Comparison of ENCODE assay signal across 8 mouse cellular contexts in genomic region chr12:29697526-29698500, GRCm38 (mm10).
DNase-seq lines count a peak whose midpoint lies in the region; ATAC-seq and TF ChIP-seq lines count a peak whose summit lies in the region.
"Had no signal": no experiment of that assay in that cellular context is flagged by ENCODE, and none has a peak within 500 bp of the region (broad histone marks: within the 10 kb centered on the region; RNA-seq: fewer than 3 reads in every experiment).

No protein-coding gene starts in this region.

- no peak overlapping the region for H3K4me3 ChIP-seq in cortical plate, adult 2 months (ENCODE audit: insufficient read depth, low read length)
- no peak overlapping the region for H3K4me3 ChIP-seq in forebrain, embryonic 15.5 days
- no peak overlapping the region for H3K4me3 ChIP-seq in hindbrain, embryonic 15.5 days
- H3K4me3 ChIP-seq: heart, embryonic 15.5 days had no signal

- peaks cover 40% of the 10 kb centered on the region for H3K4me1 ChIP-seq in cortical plate, adult 2 months (ENCODE audit: control insufficient read depth, insufficient read depth, low read length)
- H3K4me1 ChIP-seq in forebrain, embryonic 15.5 days = peaks cover 79% of the 10 kb centered on the region
- peaks cover 88% of the 10 kb centered on the region for H3K4me1 ChIP-seq in hindbrain, embryonic 15.5 days (replicated peaks)

- DNase-seq in lung, postnatal 10 days = peak; percentile 10
- peak; percentile 32 for DNase-seq in right cerebral cortex, postnatal 14 days
- DNase-seq in adrenal gland, postnatal 10 days = no peak

- 27% methylated on average over 12 of the region's 12 CpGs for whole genome bisulfite sequencing in forebrain, embryonic 15.5 days
- WGBS in hindbrain, embryonic 15.5 days = 45% methylated on average over 12 of the region's 12 CpGs

- ATAC-seq in forebrain, embryonic 15.5 days (replicated peaks) = peak; percentile 60
- ATAC-seq in hindbrain, embryonic 15.5 days (ENCODE audit: low FRiP score, low read depth) = peak; percentile 61
- no peak for ATAC-seq in activated CD4-positive, CD25-positive, alpha-beta regulatory T cell, adult 4 months

- peak overlapping the region; percentile 31; the same call in 1 of the 2 replicates for H3K4me2 ChIP-seq in forebrain, embryonic 15.5 days (replicated peaks)
- peak overlapping the region; percentile 10; the same call in 1 of the 2 replicates for H3K4me2 ChIP-seq in hindbrain, embryonic 15.5 days
- H3K4me2 ChIP-seq: heart, embryonic 15.5 days had no signal

- no peak overlapping the region for H3K9ac ChIP-seq in forebrain, embryonic 15.5 days (replicated peaks)
- H3K9ac ChIP-seq in hindbrain, embryonic 15.5 days = 0 out of 2 replicates have a peak overlapping the region, but pooled peaks have one; percentile 12
- H3K9ac ChIP-seq: heart, embryonic 15.5 days had no signal

- TF ChIP-seq POLR2A in cortical plate, adult 2 months (IDR thresholded peaks at IDR 0.05; ENCODE audit: extremely low read depth, insufficient read depth, low read length) = no peak

- H3K27me3 ChIP-seq in forebrain, embryonic 15.5 days = no peaks in the 10 kb centered on the region
- no peaks in the 10 kb centered on the region for H3K27me3 ChIP-seq in hindbrain, embryonic 15.5 days
- H3K27me3 ChIP-seq: heart, embryonic 15.5 days had no signal

- no peak for TF ChIP-seq CTCF in cortical plate, adult 2 months (IDR thresholded peaks at IDR 0.05; ENCODE audit: extremely low read depth, insufficient read depth, low read length)

- peak overlapping the region; percentile 85 for H3K27ac ChIP-seq in cortical plate, adult 2 months (ENCODE audit: insufficient read depth, low read length)
- H3K27ac ChIP-seq in forebrain, embryonic 15.5 days (replicated peaks) = peak overlapping the region; percentile 96
- peak overlapping the region; percentile 87 for H3K27ac ChIP-seq in hindbrain, embryonic 15.5 days (replicated peaks)
- H3K27ac ChIP-seq: heart, embryonic 15.5 days had no signal

- H3K36me3 ChIP-seq in forebrain, embryonic 15.5 days = no peaks in the 10 kb centered on the region
- no peaks in the 10 kb centered on the region for H3K36me3 ChIP-seq in hindbrain, embryonic 15.5 days
- H3K36me3 ChIP-seq: heart, embryonic 15.5 days had no signal

- no peaks in the 10 kb centered on the region for H3K9me3 ChIP-seq in forebrain, embryonic 15.5 days
- H3K9me3 ChIP-seq in hindbrain, embryonic 15.5 days = no peaks in the 10 kb centered on the region
- H3K9me3 ChIP-seq: heart, embryonic 15.5 days had no signal
